Mouse (Mus musculus) ES-E14 (cell line): ENCODE data around the gene Eif4e2.

Experiments
- HCFC1 ChIP-seq: IDR thresholded peaks from 2 replicates; pipeline ENCODE4 v1.6.1; 2012; ENCODE audit warnings: low read length, inconsistent platforms, borderline replicate concordance; ENCODE audit not compliant: insufficient read depth
- MAFK ChIP-seq: IDR thresholded peaks from 2 replicates; pipeline ENCODE4 v1.6.1; 2014; ENCODE audit warnings: mild to moderate bottlenecking, low read depth, low read length, inconsistent platforms; ENCODE audit not compliant: insufficient read depth
- ZNF384 ChIP-seq: IDR thresholded peaks from 2 replicates; pipeline ENCODE4 v1.6.1; 2012; ENCODE audit warnings: low read depth, low read length, inconsistent platforms

DNA sequence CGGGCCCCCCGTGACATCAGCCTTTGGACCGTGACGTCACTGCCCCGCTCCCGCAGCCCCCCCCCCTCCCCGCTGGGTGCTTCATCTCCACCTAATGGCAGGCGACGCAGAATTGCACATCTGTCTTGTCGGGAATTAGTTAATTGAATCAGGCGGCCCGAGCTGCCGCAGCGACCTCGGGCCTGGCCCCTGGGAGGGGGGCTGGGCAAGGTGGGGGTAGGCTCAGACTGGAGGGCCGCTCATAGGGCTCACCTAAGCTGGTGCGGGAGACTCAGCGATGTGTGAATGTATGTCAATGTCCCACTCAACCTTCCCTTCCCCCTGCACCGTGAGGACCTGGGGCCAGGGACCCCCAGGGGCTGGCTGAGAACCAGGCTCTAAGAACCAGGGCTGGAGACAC, 43.3 kb upstream of the Eif4e2 start:
- TF ChIP-seq MAFK (no peak), ZNF384 (no peak), HCFC1 (no peak)
